Mouse (Mus musculus) induced T-regulatory cell, adult 2 months (primary cell): ENCODE data around the gene Tmem119.
A peak's percentile ranks its signal among the peaks of the same experiment; 100 is the strongest.
"Not testable (repeated sequence)": the region's sequence is repeated elsewhere in the genome, so short reads cannot be mapped to it uniquely, and the experiment has no call there.

ENCODE experiments used
- DNase-seq: peaks from one replicate; pipeline ENCODE4 v3.0.0-alpha.2; 2012; ENCODE audit warnings: low read depth

Gene Tmem119

GRCm38 (mm10) chr5:113789075-113789788 lies 11.1 kb downstream of the Tmem119 start:
- no peak for DNase-seq

- no peak for DNase-seq
Observed at GRCm38 (mm10) chr5:113788645-113789044, 11.7 kb downstream of the Tmem119 start.

- no peak for DNase-seq
Observed at GRCm38 (mm10) chr5:113786985-113787384, 13.3 kb downstream of the Tmem119 start.

DNA sequence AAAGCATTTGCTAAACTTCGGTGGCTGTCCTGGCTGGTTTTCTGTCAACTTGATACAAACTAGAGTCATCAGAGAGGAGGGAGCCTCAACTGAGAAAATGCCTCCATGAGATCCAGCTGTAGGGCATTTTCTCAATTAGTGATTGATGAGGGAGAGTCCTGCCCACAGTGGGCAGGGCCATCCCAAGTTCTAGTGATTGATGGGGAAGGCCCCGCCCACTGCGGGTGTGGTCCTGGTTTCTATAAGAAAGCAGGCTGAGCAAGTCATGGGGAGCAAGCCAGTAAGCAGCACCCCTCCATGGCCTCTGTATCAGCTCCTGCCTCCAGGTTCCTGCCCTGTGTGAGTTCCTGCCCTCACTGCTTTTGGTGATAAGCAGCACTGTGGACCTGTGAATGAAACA lies 16.2 kb downstream of the Tmem119 start:
- DNase-seq = not testable (repeated sequence)

- no peak for DNase-seq
Observed at GRCm38 (mm10) chr5:113783581-113784001, 16.7 kb downstream of the Tmem119 start.

GRCm38 (mm10) chr5:113782624-113783023 lies 17.7 kb downstream of the Tmem119 start:
- no peak for DNase-seq

- DNase-seq = no peak
Observed at GRCm38 (mm10) chr5:113781875-113782274, 18.4 kb downstream of the Tmem119 start.

- DNase-seq = no peak
Observed at GRCm38 (mm10) chr5:113781254-113781653, 19.1 kb downstream of the Tmem119 start.

DNA sequence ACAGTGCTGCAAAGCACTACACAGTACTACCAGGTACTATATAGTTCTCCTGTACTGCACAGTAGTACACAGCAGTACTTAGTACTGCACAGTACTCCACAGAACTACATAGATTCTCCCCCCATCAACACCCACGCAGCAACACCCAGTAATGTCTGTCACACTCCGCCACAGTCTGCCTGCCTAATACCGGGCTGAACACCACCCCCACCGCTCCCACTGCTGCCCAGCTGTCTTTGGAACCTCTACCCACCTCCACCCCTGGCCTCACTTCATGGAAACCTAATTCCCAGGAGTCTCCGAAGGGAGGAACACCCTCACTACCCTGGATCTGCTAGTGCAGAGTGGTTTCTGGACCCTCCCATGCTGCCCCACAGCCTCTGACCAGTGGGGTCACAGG lies 19.6 kb downstream of the Tmem119 start:
- no peak for DNase-seq

DNA sequence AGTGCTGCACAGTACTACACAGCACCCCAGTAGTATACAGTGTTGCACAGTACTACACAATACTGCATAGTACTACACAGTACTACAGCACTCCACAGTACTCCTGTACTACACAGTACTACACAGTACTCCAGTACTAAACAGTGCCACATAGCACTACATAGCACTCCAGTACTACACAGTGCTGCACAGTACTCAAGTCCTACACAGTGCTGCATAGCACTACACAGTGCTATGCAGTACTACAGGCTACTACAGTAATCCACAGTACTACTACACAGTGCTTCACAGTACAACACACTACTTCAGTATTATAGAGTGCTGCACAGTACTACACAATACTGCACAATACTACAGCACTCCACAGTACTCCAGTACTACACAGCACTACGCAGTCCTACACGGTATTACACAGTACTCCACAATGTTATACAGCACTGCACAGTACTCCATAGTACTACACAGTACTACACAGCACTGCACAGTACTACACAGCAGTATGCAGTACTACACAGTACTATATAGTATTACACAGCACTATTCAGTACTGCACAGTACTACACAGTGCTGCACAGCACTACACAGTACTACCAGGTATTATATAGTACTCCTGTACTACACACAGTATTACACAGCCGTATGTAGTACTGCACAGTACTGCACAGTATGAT lies 20.1 kb downstream of the Tmem119 start:
- no peak for DNase-seq

- DNase-seq = no peak
Observed at GRCm38 (mm10) chr5:113779569-113779968, 20.7 kb downstream of the Tmem119 start.

DNA sequence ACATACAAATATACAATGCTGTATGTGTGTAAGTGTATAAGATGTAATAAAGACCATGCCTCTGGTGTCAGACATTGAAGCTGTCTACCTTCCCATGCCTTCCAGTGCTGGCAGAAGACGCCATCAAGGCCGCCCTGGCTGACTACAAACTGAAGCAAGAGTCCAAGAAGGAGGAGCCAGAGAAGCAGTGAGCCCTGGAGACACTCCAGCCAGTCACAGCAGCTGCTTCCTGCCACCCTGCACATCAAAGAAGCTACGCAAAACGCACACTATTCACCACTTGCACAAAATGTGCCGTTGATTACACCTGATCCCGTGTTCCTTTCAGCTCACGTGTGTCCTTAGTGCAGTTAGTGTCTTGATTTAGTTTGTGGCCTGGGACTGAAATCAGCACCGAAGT lies 22.6 kb downstream of the Tmem119 start:
- not testable (repeated sequence) for DNase-seq

- DNase-seq = no peak
Observed at GRCm38 (mm10) chr5:113776896-113777226, 23.5 kb downstream of the Tmem119 start.

DNA sequence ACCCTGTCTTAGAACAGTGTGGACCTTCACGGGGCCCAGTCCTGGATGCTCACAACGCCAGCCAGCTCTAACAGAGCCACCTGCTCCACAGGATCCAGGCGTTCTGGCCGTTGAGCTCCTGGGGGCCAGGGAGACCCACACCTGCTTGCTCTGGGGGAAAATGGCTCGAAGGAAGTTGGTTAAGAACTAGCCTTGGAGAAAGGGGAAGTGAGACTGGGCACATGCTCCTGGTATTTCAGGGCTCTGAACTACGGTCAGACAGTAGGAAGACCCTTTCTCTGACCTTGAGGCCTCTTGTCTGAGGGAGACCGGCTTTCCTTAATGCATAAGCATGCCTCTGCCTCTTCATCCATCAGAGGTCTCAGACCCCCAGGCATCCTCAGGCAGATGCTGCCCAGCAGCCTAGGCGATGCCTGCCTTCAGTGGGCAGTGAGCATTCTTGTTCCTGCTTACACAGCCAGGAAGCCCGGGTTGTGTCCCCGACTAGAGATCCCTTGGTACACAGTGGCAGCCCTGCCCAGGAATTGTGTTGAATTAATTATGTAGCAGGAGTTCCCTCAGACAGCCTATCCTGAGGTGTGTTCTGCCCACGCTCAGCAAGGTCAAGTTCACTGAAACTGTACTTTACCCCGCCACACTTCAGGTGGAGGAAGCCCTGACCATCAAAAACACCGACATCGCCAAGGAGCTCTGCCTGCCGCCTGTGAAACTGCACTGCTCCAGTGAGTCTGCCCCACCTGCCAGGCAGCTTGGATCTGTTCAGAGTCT lies 24.0 kb downstream of the Tmem119 start:
- no peak for DNase-seq

DNA sequence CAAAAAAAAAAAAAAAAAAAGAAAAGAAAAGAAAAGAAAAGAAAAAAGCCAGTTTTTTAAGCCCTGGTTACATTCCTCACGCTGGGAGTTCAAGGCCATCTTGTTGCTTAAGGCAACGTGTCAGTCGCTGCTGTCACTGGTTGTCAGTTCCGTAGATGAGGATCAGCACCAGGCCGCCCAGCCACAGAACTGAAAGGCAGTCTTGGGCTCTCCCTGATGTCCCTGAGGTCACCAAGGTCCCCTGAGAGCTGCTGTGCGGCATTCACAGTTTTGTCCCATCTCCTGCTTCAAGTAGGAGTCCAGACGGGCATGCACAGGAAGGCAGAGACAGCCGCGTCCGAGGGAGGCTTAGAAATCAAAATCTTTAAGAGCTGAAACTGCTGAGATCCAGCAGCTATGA lies 24.7 kb downstream of the Tmem119 start:
- no peak for DNase-seq

DNA sequence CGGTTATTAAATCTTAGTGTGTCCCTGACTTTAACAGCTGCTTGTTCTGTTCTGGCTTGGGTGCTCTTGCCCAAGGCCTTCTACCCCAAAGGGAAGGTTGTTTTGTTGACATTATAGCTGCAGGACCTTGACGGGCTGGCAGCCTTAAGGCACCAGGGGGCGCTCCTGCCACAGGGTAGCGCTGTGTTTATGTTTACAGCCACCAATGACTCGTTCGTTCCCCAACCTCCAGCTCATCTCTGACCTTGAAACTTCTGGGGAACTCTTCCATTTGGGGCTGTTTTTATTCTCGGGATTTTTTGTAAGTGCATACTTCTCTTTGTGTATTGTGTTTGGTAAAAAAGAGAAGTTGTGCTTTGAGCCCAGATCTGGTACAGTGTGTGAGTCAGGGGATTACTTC lies 26.7 kb downstream of the Tmem119 start:
- peak; percentile 94 for DNase-seq

DNA sequence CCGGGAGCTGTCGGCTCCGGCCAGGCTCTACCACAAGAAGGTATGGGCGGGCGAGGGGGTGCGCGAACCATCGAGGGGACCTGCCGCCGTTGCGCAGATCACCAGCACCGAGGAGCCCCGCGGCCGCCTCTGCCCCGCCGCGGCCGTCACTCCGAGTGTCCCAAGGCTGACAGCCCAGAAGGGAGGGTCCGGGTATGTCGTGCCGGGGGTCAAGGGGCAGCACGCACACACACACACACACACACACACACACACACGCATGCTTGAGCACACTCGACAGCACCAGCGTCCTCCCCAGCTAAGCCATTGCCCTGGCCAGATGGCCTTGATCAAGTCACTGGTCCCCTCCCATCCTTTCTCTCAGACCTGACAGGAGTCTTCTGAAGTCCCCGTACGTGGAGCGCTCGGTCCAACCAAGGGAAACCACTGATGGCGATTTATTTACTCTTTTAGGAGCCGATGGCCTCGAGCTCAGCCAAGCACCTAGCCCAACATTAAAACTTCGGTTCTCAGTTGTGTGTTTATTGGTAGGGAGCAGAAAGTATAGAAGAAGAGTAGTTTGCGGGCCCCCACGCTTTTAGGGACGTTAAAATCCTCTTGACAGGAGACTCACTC lies 27.3 kb downstream of the Tmem119 start:
- DNase-seq = no peak

GRCm38 (mm10) chr5:113772450-113772895 lies 27.8 kb downstream of the Tmem119 start, which contains the start of the genes Sart3 and Iscu:
TSS of gene Sart3 (minus strand) at chr5:113772510.
TSS of gene Iscu (plus strand) at chr5:113772748.
- peak; percentile 97 for DNase-seq

GRCm38 (mm10) chr5:113771213-113772162 lies 28.8 kb downstream of the Tmem119 start:
- DNase-seq = peak; percentile 95

DNA sequence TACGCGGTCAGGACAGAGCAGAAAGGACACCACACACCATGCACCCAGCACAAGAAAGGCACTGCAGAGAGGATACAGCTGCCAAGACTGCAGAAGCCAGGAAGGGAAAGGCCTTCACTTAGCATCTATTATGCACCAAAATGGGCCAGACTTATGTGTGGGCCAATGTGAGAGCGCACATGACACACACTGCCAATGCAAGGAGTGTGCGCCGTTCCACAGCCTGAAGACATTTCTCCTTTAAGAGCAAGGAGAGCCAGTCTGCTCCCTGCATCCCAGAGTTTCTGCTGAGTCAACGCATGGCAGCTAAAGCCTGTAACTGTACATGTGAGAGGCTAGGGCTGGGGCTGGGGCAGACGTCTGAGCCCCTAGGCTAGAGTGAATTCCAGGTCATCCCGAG lies 31.5 kb downstream of the Tmem119 start:
- DNase-seq = no peak
